Mouse (Mus musculus) forebrain, postnatal 0 days (tissue): Measurements from ENCODE around the gene Vma21. TPM values are rescaled to one million over a fixed set of nuclear protein-coding genes. Genes with fewer than 3 reads are reported as not detected.
A peak's percentile ranks its signal among the peaks of the same experiment; 100 is the strongest.

Source experiments
- ATAC-seq: fragments of 200-750 bp; cut with Nextera tagmentation; 2 replicates; pipeline ENCODE4 v1.8.0; 2017; ENCODE audit warnings: mild to moderate bottlenecking, moderate library complexity
- DNase-seq: peaks from one replicate; pipeline ENCODE4 v3.0.0-alpha.2; 2015
- H3K27ac ChIP-seq: fragments of 300-500 bp; sonication (generic); 2 replicates; pipeline ENCODE4 v1.5.1; 2014; ENCODE audit warnings: low read depth, mild to moderate bottlenecking, antibody characterized with exemption, low read length, moderate library complexity, mixed read lengths
- H3K27me3 ChIP-seq: fragments of 300-500 bp; sonication (generic); 2 replicates; pipeline ENCODE4 v1.6.1; 2014; ENCODE audit warnings: mild to moderate bottlenecking, low read length, mixed read lengths; ENCODE audit not compliant: insufficient read depth
- H3K36me3 ChIP-seq: fragments of 300-500 bp; sonication (generic); 2 replicates; pipeline ENCODE4 v1.6.1; 2014; ENCODE audit warnings: mild to moderate bottlenecking, moderate library complexity; ENCODE audit not compliant: insufficient read depth
- H3K4me1 ChIP-seq: fragments of 300-500 bp; sonication (generic); 2 replicates; pipeline ENCODE4 v1.6.1; 2014; ENCODE audit warnings: antibody characterized with exemption; ENCODE audit not compliant: insufficient read depth
- H3K4me2 ChIP-seq: fragments of 300-500 bp; sonication (generic); 2 replicates; pipeline ENCODE4 v1.6.1; 2014; ENCODE audit warnings: low read depth, mild to moderate bottlenecking, moderate library complexity
- H3K4me3 ChIP-seq: fragments of 300-500 bp; sonication (generic); 2 replicates; pipeline ENCODE4 v1.5.1; 2014; ENCODE audit warnings: low read depth, low read length, mixed read lengths
- H3K9ac ChIP-seq: fragments of 300-500 bp; sonication (generic); 2 replicates; pipeline ENCODE4 v1.6.1; 2014; ENCODE audit warnings: mild to moderate bottlenecking
- H3K9me3 ChIP-seq: fragments of 300-500 bp; sonication (generic); 2 replicates; pipeline ENCODE4 v1.6.1; 2016; ENCODE audit warnings: low read length
- CTCF ChIP-seq: sonication (generic); IDR thresholded peaks from 2 replicates; pipeline ENCODE4 v1.5.1; 2016; ENCODE audit warnings: antibody characterized with exemption, control low read depth, low read depth
- WGBS: fragments of 180-500 bp; shearing (Covaris S2); extraction: QIAGEN DNeasy Blood & Tissue Kit; methylation state at CpG from one replicate; pipeline ENCODE4 v1.1.7; 2014; 5-methylcytosine and 5-hydroxymethylcytosine counted together
- polyA plus RNA-seq: library from polyadenylated mRNA; unstranded; fragments of >200 nt; fragmentation: Nextera tagmentation; extraction: Ambion mirVana; gene quantifications from 2 replicates; pipeline ENCODE4 v1.2.1, GENCODE M21; 2015
- total RNA-seq: library from RNA; depleted of rRNA; stranded (reverse); fragments of >200 nt; gene quantifications from 2 replicates; pipeline ENCODE4 v1.2.3, GENCODE M21; 2014; rRNA removed

Vma21 gene
- total RNA-seq: 18.3 and 22.8 TPM in 2 replicates
- polyA plus RNA-seq: 57.4 and 70.3 TPM in 2 replicates

DNA sequence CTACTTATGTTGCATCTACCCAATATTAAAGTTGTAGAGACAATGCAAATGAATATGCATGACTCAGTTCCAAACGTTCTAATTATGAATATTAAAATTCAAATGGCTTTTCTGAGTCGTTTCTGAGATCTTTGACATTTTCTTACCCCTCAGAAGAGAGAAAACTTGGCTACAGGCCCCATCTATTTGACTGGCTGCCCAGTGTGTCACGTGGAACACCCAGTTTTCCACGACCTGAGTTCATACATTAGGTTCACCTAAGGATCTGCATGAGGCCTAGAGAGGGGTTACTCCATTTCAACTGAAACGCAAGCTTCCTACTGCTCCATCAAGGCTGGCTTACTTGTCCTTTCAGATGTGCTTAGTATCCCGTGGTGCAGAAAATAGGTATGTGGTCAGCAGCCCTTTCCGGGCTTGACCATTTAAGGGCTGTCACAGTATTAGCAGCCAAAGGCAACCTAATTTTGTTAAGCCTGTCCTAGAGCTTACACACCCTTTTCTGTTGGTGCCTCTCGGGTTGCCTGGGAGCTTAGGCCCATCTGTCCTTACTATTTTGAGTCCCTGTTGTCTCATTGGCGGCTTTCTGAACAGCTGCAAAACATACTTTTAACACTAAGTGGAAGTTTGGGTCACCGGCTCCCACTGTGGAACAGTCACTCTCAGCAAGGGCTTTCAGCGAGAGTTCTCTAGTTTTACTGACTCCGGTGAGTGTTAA is at the start of gene Vma21:
Gene Vma21 (plus strand): TSS at position 294 of the 715 bp plus-strand sequence.
- 33% methylated on average over 12 of the region's 12 CpGs for WGBS

GRCm38 (mm10) chrX:71767909-71768308 is 47.8 kb upstream of the Vma21 start:
- no peaks in the 10 kb centered on the region for H3K36me3 ChIP-seq
- WGBS: 60% methylated on average over 1 of the region's 1 CpGs
- DNase-seq (no peak), ATAC-seq (no peak)
- no peaks in the 10 kb centered on the region for H3K4me1 ChIP-seq
- no peak for TF ChIP-seq CTCF
- H3K4me2 ChIP-seq: no peak overlapping the region
- no peaks in the 10 kb centered on the region for H3K27me3 ChIP-seq
- no peak overlapping the region for H3K4me3 ChIP-seq
- no peak overlapping the region for H3K9ac ChIP-seq
- H3K27ac ChIP-seq: no peak overlapping the region
- no peaks in the 10 kb centered on the region for H3K9me3 ChIP-seq

More for the DNA sequence above, at the start of gene Vma21:
- peak within 1 kb of the TSS; percentile 59 for H3K4me3 ChIP-seq
- ATAC-seq (no peak; the same call in 1 of the 2 replicates), DNase-seq (no peak)
- peaks cover 3% of the 10 kb centered on the region; the same call in 1 of the 2 replicates for H3K4me1 ChIP-seq
- no peak for TF ChIP-seq CTCF
- no peaks in the 10 kb centered on the region for H3K36me3 ChIP-seq
- no peaks in the 10 kb centered on the region for H3K9me3 ChIP-seq
- H3K27ac ChIP-seq: peak within 1 kb of the TSS; percentile 83
- H3K4me2 ChIP-seq: peak within 1 kb of the TSS; percentile 50
- peak within 1 kb of the TSS; percentile 75 for H3K9ac ChIP-seq
- H3K27me3 ChIP-seq: no peaks in the 10 kb centered on the region

GRCm38 (mm10) chrX:71791106-71791505 is 24.6 kb upstream of the Vma21 start:
- peak; percentile 40 for TF ChIP-seq CTCF
- no peak for DNase-seq
- no peak overlapping the region for H3K27ac ChIP-seq
- 8% methylated on average over 4 of the region's 4 CpGs for WGBS
- H3K36me3 ChIP-seq: no peaks in the 10 kb centered on the region
- H3K9ac ChIP-seq: no peak overlapping the region
- no peaks in the 10 kb centered on the region for H3K27me3 ChIP-seq
- no peak overlapping the region for H3K4me3 ChIP-seq
- H3K4me2 ChIP-seq: no peak overlapping the region
- no peaks in the 10 kb centered on the region for H3K4me1 ChIP-seq
- no peak for ATAC-seq
- no peaks in the 10 kb centered on the region for H3K9me3 ChIP-seq

DNA sequence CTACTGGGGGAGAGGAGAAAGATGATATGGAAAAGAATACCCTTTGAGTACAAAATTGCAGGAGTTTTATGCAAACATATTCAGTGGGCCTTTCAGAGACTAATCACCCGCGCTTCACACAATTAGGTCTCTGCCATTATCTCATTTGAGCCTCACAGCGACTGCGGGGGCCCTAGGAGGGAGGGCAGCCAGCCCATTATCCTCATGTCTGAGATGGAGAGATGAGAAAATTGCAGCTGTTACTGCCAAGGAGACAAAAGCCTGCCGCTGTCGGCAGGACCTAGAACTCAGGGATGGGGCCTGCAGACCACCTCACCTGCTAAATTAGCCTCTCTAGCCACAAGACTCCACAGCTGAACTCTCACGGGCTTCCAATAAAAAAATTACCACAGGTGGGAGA is 18.0 kb upstream of the Vma21 start:
- H3K4me3 ChIP-seq: no peak overlapping the region
- H3K9me3 ChIP-seq: no peaks in the 10 kb centered on the region
- no peaks in the 10 kb centered on the region for H3K27me3 ChIP-seq
- ATAC-seq: peak; percentile 62; the same call in 1 of the 2 replicates
- no peaks in the 10 kb centered on the region for H3K4me1 ChIP-seq
- WGBS: 30% methylated on average over 7 of the region's 7 CpGs
- no peaks in the 10 kb centered on the region for H3K36me3 ChIP-seq
- no peak overlapping the region for H3K27ac ChIP-seq
- H3K4me2 ChIP-seq: no peak overlapping the region
- no peak overlapping the region for H3K9ac ChIP-seq
- DNase-seq: no peak
- no peak for TF ChIP-seq CTCF

DNA sequence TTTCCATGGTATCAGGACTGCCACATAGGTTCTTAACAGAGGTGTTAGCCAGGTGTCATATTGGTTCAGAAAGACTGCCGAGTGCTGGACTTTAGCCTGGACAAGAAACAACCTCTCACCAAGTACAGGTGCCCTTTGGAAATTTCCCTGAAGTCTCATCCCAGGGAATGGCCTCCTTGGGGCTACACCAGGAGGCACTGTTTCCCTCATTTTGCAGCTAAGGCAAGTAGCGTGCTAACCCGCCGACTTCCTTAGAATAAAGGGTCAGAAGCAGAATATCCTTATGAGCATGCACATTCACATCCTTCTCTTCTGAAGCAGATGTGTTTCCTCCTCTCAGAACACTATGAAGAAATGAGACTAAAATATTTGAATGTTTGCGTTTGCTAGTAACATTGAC is 16.8 kb upstream of the Vma21 start:
- ATAC-seq (no peak), DNase-seq (no peak)
- no peak overlapping the region for H3K4me2 ChIP-seq
- H3K9ac ChIP-seq: no peak overlapping the region
- H3K36me3 ChIP-seq: no peaks in the 10 kb centered on the region
- no peaks in the 10 kb centered on the region for H3K4me1 ChIP-seq
- H3K9me3 ChIP-seq: no peaks in the 10 kb centered on the region
- TF ChIP-seq CTCF: 0 out of 2 replicates have a peak, but pooled peaks have one; percentile 6
- WGBS: 69% methylated on average over 5 of the region's 5 CpGs
- no peak overlapping the region for H3K27ac ChIP-seq
- no peak overlapping the region for H3K4me3 ChIP-seq
- H3K27me3 ChIP-seq: no peaks in the 10 kb centered on the region

- H3K9me3 ChIP-seq: no peaks in the 10 kb centered on the region
- no peaks in the 10 kb centered on the region for H3K27me3 ChIP-seq
- H3K36me3 ChIP-seq: no peaks in the 10 kb centered on the region
- H3K4me3 ChIP-seq: no peak overlapping the region
- no peak overlapping the region for H3K4me2 ChIP-seq
- 44% methylated on average over 5 of the region's 5 CpGs for WGBS
- DNase-seq: no peak
- no peak for TF ChIP-seq CTCF
- no peaks in the 10 kb centered on the region for H3K4me1 ChIP-seq
- no peak overlapping the region for H3K27ac ChIP-seq
- no peak overlapping the region for H3K9ac ChIP-seq
- ATAC-seq: no peak
These were observed 3.5 kb upstream of the Vma21 start for GRCm38 (mm10) chrX:71811966-71812835.
